Mouse (Mus musculus) kidney, adult 2 months (tissue): ENCODE measurements around the gene Map6d1.

ENCODE experiments used
- CTCF ChIP-seq: fragments of 200-500 bp; conservative IDR thresholded peaks from 2 replicates; pipeline ENCODE4 v1.5.1; 2011; ENCODE audit warnings: low read depth, mild to moderate bottlenecking, control low read depth, low read length, moderate library complexity, mixed read lengths; ENCODE audit not compliant: insufficient read depth, insufficient read length
- POLR2A ChIP-seq: fragments of 200-500 bp; IDR thresholded peaks from one replicate; pipeline ENCODE4 v1.6.1; 2011; ENCODE audit warnings: low read depth, low read length, control low read depth

DNA sequence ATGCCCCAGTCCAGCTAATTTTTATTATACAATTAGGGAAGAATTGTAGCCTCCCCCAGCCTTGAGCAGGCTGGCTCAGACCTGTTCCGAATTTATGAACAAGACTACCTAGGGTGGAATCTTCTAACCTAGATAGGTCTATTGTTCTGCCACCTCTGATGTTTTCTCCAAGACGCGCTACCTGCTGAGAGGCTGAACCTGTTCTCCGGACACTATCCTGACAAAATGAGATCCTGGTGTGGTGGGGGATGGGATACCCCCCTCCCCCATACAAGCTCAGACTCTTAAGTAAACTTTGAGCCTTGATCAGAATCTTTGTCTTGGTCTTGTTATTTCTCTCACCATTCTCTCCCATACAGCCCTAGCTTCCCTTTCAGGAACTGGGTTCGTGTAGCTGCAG lies 16.8 kb upstream of the Map6d1 start:
- no peak for TF ChIP-seq CTCF
- no peak for TF ChIP-seq POLR2A
